Mouse (Mus musculus) liver, embryonic 11.5 days (tissue): ENCODE data around the gene Cd70. TPM values are rescaled to one million over a fixed set of nuclear protein-coding genes. Genes with fewer than 3 reads are reported as not detected.

Experiments used
- ATAC-seq: fragments of 200-750 bp; cut with Nextera tagmentation; replicated peaks from 2 replicates; pipeline ENCODE4 v1.8.0; 2017; ENCODE audit warnings: moderate number of reproducible peaks, mild to moderate bottlenecking, moderate TSS enrichment, moderate library complexity; ENCODE audit not compliant: low FRiP score
- DNase-seq: peaks from one replicate; pipeline ENCODE4 v3.0.0-alpha.2; 2017; ENCODE audit warnings: low spot score
- H3K27ac ChIP-seq: fragments of 300-500 bp; sonication (generic); 2 replicates; pipeline ENCODE4 v1.5.1; 2014; ENCODE audit warnings: mild to moderate bottlenecking, low read depth, low read length, control low read depth
- H3K27me3 ChIP-seq: fragments of 300-500 bp; sonication (generic); replicated peaks from 2 replicates; pipeline ENCODE4 v1.6.1; 2014; ENCODE audit warnings: low read length, mixed read lengths; ENCODE audit not compliant: control insufficient read depth, insufficient read depth
- H3K36me3 ChIP-seq: fragments of 300-500 bp; sonication (generic); 2 replicates; pipeline ENCODE4 v1.6.1; 2014; ENCODE audit warnings: mild to moderate bottlenecking, low read length, moderate library complexity, mixed read lengths; ENCODE audit not compliant: control insufficient read depth, insufficient read depth
- H3K4me1 ChIP-seq: fragments of 300-500 bp; sonication (generic); replicated peaks from 2 replicates; pipeline ENCODE4 v1.6.1; 2014; ENCODE audit warnings: low read length, mixed read lengths; ENCODE audit not compliant: control insufficient read depth, insufficient read depth
- H3K4me2 ChIP-seq: fragments of 300-500 bp; sonication (generic); 2 replicates; pipeline ENCODE4 v1.6.1; 2014; ENCODE audit warnings: mild to moderate bottlenecking, control low read depth, moderate library complexity
- H3K4me3 ChIP-seq: fragments of 300-500 bp; sonication (generic); 2 replicates; pipeline ENCODE4 v1.5.1; 2014; ENCODE audit warnings: low read depth, low read length, control low read depth
- H3K9ac ChIP-seq: fragments of 300-500 bp; sonication (generic); 2 replicates; pipeline ENCODE4 v1.6.1; 2014; ENCODE audit warnings: low read depth, low read length, control low read depth
- H3K9me3 ChIP-seq: fragments of 300-500 bp; sonication (generic); 2 replicates; pipeline ENCODE4 v1.6.1; 2016; ENCODE audit warnings: low read length, inconsistent platforms, mixed read lengths; ENCODE audit not compliant: control insufficient read depth
- WGBS: fragments of 180-500 bp; shearing (Covaris S2); extraction: QIAGEN DNeasy Blood & Tissue Kit; methylation state at CpG from one replicate; pipeline ENCODE4 v1.1.7; 2014; 5-methylcytosine and 5-hydroxymethylcytosine counted together
- polyA plus RNA-seq: library from polyadenylated mRNA; unstranded; fragments of >200 nt; fragmentation: Nextera tagmentation; extraction: Ambion mirVana; gene quantifications from 2 replicates; pipeline ENCODE4 v1.2.1, GENCODE M21; 2014

Cd70 gene
- polyA plus RNA-seq, 1 experiment from 2014 or later, result not detected

- no peaks in the 10 kb centered on the region for H3K36me3 ChIP-seq
- H3K4me3 ChIP-seq, result peak overlapping the region; percentile 19; the same call in 1 of the 2 replicates
- H3K9me3 ChIP-seq, result no peaks in the 10 kb centered on the region
- H3K4me1 ChIP-seq, result 0 out of 2 replicates have a peak, but pooled peaks cover 5% of the 10 kb centered on the region
- WGBS, result 1% methylated on average over 11 of the region's 11 CpGs
- ATAC-seq (peak; percentile 72), DNase-seq (peak; percentile 79)
- H3K4me2 ChIP-seq, result peak overlapping the region; percentile 51
- no peak overlapping the region for H3K9ac ChIP-seq
- H3K27me3 ChIP-seq, result peaks cover 5% of the 10 kb centered on the region
- no peak overlapping the region for H3K27ac ChIP-seq
Measured at GRCm38 (mm10) chr17:57096623-57096920, 53.0 kb downstream of the Cd70 start.

Other genes starting within 250 kb of the Cd70 start
- 19.2 and 21.3 TPM in 2 replicates for gene Mllt1, start 214.4 kb downstream of the Cd70 start, polyA plus RNA-seq
- gene Acer1, start 167.7 kb downstream of the Cd70 start, polyA plus RNA-seq, result not detected in 2 replicates
- 181 and 183 TPM in 2 replicates for gene Clpp, start 159.5 kb downstream of the Cd70 start, polyA plus RNA-seq
- gene Alkbh7, start 152.4 kb downstream of the Cd70 start, polyA plus RNA-seq, result 36.3 and 39.9 TPM in 2 replicates
- gene Pspn, start 149.8 kb downstream of the Cd70 start, polyA plus RNA-seq, result 0.44 TPM in 1 of 2 replicates, not detected in the other
- 99.0 and 106 TPM in 2 replicates for gene Gtf2f1, start 138.5 kb downstream of the Cd70 start, polyA plus RNA-seq
- gene Gm17949, start 138.3 kb downstream of the Cd70 start, polyA plus RNA-seq, result 0.26 and 0.33 TPM in 2 replicates
- gene Khsrp, start 118.3 kb downstream of the Cd70 start, polyA plus RNA-seq, result 46.7 and 51.1 TPM in 2 replicates
- not detected in 2 replicates for gene Slc25a41, start 108.1 kb downstream of the Cd70 start, polyA plus RNA-seq
- 3.2 and 3.4 TPM in 2 replicates for gene Crb3, start 90.7 kb downstream of the Cd70 start, polyA plus RNA-seq
- 5.2 and 6.3 TPM in 2 replicates for gene Slc25a23, start 89.9 kb downstream of the Cd70 start, polyA plus RNA-seq
- 2.1 and 2.2 TPM in 2 replicates for gene Dennd1c, start 71.3 kb downstream of the Cd70 start, polyA plus RNA-seq
- 4.5 and 5.0 TPM in 2 replicates for gene Tubb4a, start 62.0 kb downstream of the Cd70 start, polyA plus RNA-seq
- gene Tnfsf9, start 44.5 kb downstream of the Cd70 start, polyA plus RNA-seq, result 5.4 and 6.4 TPM in 2 replicates
- 0.73 and 1.2 TPM in 2 replicates for gene Tnfsf14, start 44.4 kb upstream of the Cd70 start, polyA plus RNA-seq
- 71.7 and 82.8 TPM in 2 replicates for gene C3, start 78.4 kb upstream of the Cd70 start, polyA plus RNA-seq
- 26.5 and 30.7 TPM in 2 replicates for gene Gpr108, start 98.7 kb upstream of the Cd70 start, polyA plus RNA-seq
- 25.5 and 25.9 TPM in 2 replicates for gene Trip10, start 99.7 kb upstream of the Cd70 start, polyA plus RNA-seq
- 18.7 and 20.6 TPM in 2 replicates for gene Vav1, start 129.3 kb upstream of the Cd70 start, polyA plus RNA-seq
- 9.6 and 10.9 TPM in 2 replicates for gene Adgre1, start 208.9 kb upstream of the Cd70 start, polyA plus RNA-seq